Mouse (Mus musculus): ENCODE results near the gene Jtb. TPM values are rescaled to one million over a fixed set of nuclear protein-coding genes. Genes with fewer than 3 reads are reported as not detected.

Jtb gene
- polyA plus RNA-seq, 1 experiment from 2014 or later = 78.4 TPM

DNA sequence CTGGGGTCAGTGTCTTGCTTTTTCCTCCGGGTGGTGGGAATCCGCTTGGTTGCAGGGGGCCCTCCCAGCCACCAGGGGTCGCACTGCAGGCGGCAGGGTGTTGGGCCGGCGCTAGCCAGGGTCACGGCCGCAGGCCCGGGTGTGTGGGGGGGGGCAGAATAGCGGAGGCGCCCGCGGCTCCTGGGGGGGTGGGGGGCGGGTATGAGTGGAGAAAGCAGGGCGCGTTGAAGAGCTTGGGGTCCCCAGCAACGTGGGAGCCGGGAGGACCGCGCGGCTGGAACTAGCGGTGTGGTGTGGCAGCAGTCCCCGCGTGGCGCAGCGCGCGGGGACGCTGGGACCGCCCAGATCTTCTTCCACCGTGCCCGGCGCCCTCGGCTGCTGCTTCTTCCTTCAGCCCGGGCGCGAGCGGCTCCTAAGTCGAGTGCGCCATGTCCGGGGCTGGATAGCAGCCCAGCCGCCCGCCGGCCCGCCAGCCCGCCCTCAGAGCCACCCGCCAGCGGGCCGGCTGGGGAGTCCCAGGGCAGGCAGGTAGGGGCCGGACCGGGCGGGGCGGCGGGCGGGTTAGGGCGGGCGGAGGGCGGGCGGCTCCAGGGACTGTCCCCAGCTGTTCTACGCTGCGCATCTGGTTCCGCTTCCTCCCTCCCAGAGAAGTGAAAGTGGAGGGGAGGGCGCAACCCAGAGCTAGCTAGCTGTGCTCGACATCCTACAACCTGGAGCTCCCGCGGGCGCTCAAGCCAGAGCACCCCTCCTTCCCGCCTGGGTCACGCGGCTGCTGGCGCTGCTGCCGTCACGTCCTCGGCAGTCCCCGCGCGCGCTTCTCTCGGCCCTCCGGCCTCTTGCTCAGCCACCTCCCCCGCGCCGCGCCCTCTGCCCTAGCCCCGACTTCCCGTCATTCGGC is 33.9 kb downstream of the Jtb start, which contains the start of gene Dennd4b:
Dennd4b (plus strand) TSS at position 152 of the 898 bp plus-strand sequence.
- H3K4me3 ChIP-seq = peak within 1 kb of the TSS; percentile 79
- H3K9me3 ChIP-seq (replicated peaks) = no peaks in the 10 kb centered on the region
- under 1% methylated on average over 70 of the region's 87 CpGs for WGBS
- peak within 1 kb of the TSS; percentile 88 for H3K9ac ChIP-seq
- ATAC-seq (replicated peaks; ENCODE audit: insufficient number of reproducible peaks, insufficient read depth, low FRiP score, low read depth) = peak; percentile 90
- H3K36me3 ChIP-seq = peaks cover 34% of the 10 kb centered on the region
- H3K4me2 ChIP-seq = peak within 1 kb of the TSS; percentile 89
- no peaks in the 10 kb centered on the region for H3K27me3 ChIP-seq
- H3K4me1 ChIP-seq (replicated peaks) = peaks cover 20% of the 10 kb centered on the region
- H3K27ac ChIP-seq = peak within 1 kb of the TSS; percentile 100

DNA sequence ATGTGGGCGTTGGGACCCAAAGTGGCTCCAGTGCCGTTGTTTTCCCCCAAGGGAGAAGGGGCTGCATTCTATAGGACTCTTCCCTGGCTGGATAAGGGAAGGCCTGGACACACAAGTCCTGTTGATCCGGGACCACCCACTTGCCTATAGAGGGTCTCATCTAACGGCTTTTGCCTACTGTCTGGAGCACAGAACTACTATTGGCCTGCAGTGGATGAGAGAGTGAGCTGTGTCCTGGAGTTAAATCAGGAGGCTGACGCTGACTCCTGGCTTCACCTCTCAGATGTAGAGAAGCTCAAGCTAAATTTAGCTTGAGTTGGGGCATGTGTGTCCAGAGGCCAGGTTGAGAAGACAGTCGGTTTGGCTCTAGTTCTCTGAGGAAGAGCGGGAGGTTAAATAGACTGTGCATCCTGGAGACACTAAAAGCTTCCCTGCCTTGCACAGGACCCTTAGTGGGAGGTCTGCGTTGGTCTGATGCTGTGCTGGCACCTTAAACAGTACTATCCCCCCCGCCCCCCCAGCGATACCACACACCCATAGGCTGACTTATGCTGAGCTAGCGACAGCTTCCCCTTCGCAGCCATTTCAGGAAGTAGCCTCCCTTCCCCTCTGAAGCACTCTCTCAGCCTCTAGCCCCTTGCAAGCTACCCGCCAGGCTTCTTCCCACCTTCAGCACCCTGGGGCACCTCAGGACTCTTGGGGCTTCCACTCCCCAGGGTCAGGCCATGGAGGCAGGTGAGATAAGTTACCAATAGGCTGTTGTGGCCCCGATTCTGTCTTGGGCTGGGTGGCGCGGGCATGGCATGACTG is 34.7 kb downstream of the Jtb start:
- peak; percentile 48 for ATAC-seq (replicated peaks; ENCODE audit: insufficient number of reproducible peaks, insufficient read depth, low FRiP score, low read depth)
- H3K9me3 ChIP-seq (replicated peaks) = no peaks in the 10 kb centered on the region
- H3K9ac ChIP-seq = peak overlapping the region; percentile 88
- 14% methylated on average over 16 of the region's 16 CpGs for WGBS
- H3K4me1 ChIP-seq (replicated peaks) = peaks cover 20% of the 10 kb centered on the region
- H3K4me3 ChIP-seq = peak overlapping the region; percentile 79
- peaks cover 32% of the 10 kb centered on the region for H3K36me3 ChIP-seq
- H3K4me2 ChIP-seq = peak overlapping the region; percentile 89
- no peaks in the 10 kb centered on the region for H3K27me3 ChIP-seq
- peak overlapping the region; percentile 100 for H3K27ac ChIP-seq

DNA sequence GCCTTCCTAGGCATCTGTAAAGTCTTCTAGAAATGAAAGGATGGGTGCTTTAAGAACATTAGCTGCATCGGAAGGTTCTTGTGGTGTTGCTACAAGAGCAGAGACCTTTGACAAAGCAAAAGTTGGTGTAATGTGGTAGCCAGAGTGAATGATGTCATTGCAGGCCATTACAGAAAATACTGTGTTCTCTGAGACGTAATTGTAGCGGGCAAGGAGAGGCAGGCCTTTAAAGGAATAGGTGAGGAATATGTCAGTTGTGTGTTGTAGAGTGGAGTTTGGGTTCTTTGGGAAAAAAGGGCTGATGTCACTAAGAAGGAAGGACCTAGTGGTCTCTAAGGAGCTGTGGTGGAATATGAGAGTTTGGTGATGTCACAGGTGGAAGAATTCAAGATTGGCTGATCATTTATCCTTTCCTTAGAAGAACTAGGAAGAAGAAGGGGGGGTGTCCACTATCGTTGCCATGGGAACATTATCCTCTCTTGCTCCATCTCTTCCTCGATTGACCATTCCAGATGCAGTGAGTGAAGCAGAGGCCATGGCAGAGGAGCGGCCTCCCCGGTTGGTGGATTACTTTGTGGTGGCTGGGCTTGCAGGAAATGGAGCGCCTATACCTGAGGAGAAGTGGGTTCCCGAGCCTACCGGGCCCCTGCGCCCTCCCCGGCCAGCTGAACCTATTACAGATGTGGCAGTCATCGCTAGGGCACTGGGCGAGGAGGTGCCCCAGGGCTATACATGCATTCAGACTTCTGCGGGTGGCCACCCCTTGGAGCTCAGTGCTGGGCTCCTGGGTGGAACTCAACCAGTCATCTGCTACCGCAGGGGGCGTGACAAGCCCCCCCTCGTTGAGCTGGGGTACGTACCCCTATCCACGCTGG is 35.7 kb downstream of the Jtb start:
- Histone ChIP-seq H3K27me3 (no peaks in the 10 kb centered on the region), H3K9me3 (replicated peaks) (no peaks in the 10 kb centered on the region), H3K9ac (no peak overlapping the region), H3K4me2 (peak overlapping the region; percentile 89), H3K36me3 (peaks cover 32% of the 10 kb centered on the region), H3K4me1 (replicated peaks) (peaks cover 20% of the 10 kb centered on the region), H3K27ac (peak overlapping the region; percentile 100), H3K4me3 (peak overlapping the region; percentile 79)
- ATAC-seq (replicated peaks; ENCODE audit: insufficient number of reproducible peaks, insufficient read depth, low FRiP score, low read depth) = no peak
- WGBS = 92% methylated on average over 20 of the region's 20 CpGs

DNA sequence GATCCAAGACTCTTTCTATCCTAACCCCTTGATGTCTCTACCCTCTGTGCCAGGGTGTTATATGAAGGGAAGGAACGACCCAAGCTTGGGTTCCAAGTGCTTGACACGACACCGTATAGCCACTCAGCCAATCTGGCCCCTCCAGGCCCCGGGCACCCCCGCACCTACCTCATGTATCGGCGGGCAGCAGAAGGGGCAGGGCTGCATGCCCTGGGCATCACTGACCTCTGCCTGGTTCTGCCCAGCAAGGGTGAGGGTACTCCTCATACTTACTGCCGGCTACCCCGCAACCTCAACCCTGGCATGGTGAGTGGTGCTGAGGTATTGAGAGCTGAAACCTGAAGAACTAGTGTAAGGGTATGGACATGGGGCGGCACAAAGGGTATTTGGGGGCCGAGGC is 36.8 kb downstream of the Jtb start:
- ATAC-seq (replicated peaks; ENCODE audit: insufficient number of reproducible peaks, insufficient read depth, low FRiP score, low read depth) = no peak
- Histone ChIP-seq H3K4me2 (no peak overlapping the region), H3K9ac (no peak overlapping the region), H3K27me3 (no peaks in the 10 kb centered on the region), H3K27ac (no peak overlapping the region), H3K36me3 (peaks cover 30% of the 10 kb centered on the region), H3K4me1 (replicated peaks) (peaks cover 20% of the 10 kb centered on the region), H3K4me3 (no peak overlapping the region), H3K9me3 (replicated peaks) (no peaks in the 10 kb centered on the region)
- WGBS = 93% methylated on average over 11 of the region's 11 CpGs

GRCm38 (mm10) chr3:90268971-90269370 is 37.6 kb downstream of the Jtb start:
- ATAC-seq (replicated peaks; ENCODE audit: insufficient number of reproducible peaks, insufficient read depth, low FRiP score, low read depth) = no peak
- 84% methylated on average over 16 of the region's 16 CpGs for WGBS
- Histone ChIP-seq H3K27ac (no peak overlapping the region), H3K4me2 (no peak overlapping the region), H3K4me3 (no peak overlapping the region), H3K4me1 (replicated peaks) (peaks cover 20% of the 10 kb centered on the region), H3K9ac (no peak overlapping the region), H3K27me3 (no peaks in the 10 kb centered on the region), H3K36me3 (peaks cover 30% of the 10 kb centered on the region; the same call in 1 of the 2 replicates), H3K9me3 (replicated peaks) (no peaks in the 10 kb centered on the region)

DNA sequence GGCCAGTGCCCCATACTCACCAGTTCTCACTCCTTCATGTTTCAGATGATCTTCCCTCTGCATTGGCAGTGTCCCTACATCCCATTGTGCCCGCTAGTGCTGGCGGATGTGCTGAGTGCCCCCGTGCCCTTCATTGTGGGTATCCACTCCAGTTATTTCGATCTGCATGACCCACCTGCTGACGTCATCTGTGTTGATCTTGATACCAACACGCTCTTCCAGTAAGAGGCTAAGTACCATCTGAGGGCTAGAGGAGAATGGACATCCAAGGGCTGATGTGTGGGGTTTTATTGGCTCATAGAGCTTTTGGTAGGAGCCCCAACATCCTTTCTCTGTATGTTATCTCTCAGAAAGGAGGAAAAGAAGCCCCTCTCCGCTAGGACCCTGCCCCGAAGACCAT is 39.4 kb downstream of the Jtb start:
- no peak for ATAC-seq (replicated peaks; ENCODE audit: insufficient number of reproducible peaks, insufficient read depth, low FRiP score, low read depth)
- Histone ChIP-seq H3K9ac (no peak overlapping the region), H3K27ac (no peak overlapping the region), H3K36me3 (peaks cover 38% of the 10 kb centered on the region), H3K4me3 (no peak overlapping the region), H3K4me1 (replicated peaks) (peaks cover 18% of the 10 kb centered on the region), H3K4me2 (no peak overlapping the region), H3K9me3 (replicated peaks) (no peaks in the 10 kb centered on the region), H3K27me3 (no peaks in the 10 kb centered on the region)
- 89% methylated on average over 8 of the region's 8 CpGs for WGBS

GRCm38 (mm10) chr3:90272170-90272569 is 40.8 kb downstream of the Jtb start:
- H3K9me3 ChIP-seq (replicated peaks) = no peaks in the 10 kb centered on the region
- no peak overlapping the region for H3K4me3 ChIP-seq
- WGBS = 67% methylated on average over 9 of the region's 9 CpGs
- ATAC-seq (replicated peaks; ENCODE audit: insufficient number of reproducible peaks, insufficient read depth, low FRiP score, low read depth) = no peak
- H3K27me3 ChIP-seq = no peaks in the 10 kb centered on the region
- no peak overlapping the region for H3K9ac ChIP-seq
- H3K4me2 ChIP-seq = no peak overlapping the region
- peaks cover 5% of the 10 kb centered on the region for H3K4me1 ChIP-seq (replicated peaks)
- no peak overlapping the region for H3K27ac ChIP-seq
- H3K36me3 ChIP-seq = peaks cover 49% of the 10 kb centered on the region

- peaks cover 61% of the 10 kb centered on the region for H3K36me3 ChIP-seq
Observed at GRCm38 (mm10) chr3:90273855-90274254, 42.5 kb downstream of the Jtb start.

GRCm38 (mm10) chr3:90275286-90275685 is 43.9 kb downstream of the Jtb start:
- Histone ChIP-seq H3K9ac (no peak overlapping the region), H3K4me1 (replicated peaks) (0 out of 2 replicates have a peak, but pooled peaks cover 3% of the 10 kb centered on the region), H3K27me3 (no peaks in the 10 kb centered on the region), H3K27ac (no peak overlapping the region), H3K4me2 (no peak overlapping the region), H3K36me3 (peaks cover 76% of the 10 kb centered on the region), H3K4me3 (no peak overlapping the region), H3K9me3 (replicated peaks) (no peaks in the 10 kb centered on the region)
- no peak for ATAC-seq (replicated peaks; ENCODE audit: insufficient number of reproducible peaks, insufficient read depth, low FRiP score, low read depth)
- WGBS = 90% methylated on average over 11 of the region's 11 CpGs

More at GRCm38 (mm10) chr3:90273855-90274254, 42.5 kb downstream of the Jtb start:
- no peaks in the 10 kb centered on the region for H3K9me3 ChIP-seq (replicated peaks)
- no peak overlapping the region for H3K4me3 ChIP-seq
- H3K27ac ChIP-seq = no peak overlapping the region
- H3K4me1 ChIP-seq (replicated peaks) = 0 out of 2 replicates have a peak, but pooled peaks cover 3% of the 10 kb centered on the region
- H3K9ac ChIP-seq = no peak overlapping the region
- 92% methylated on average over 22 of the region's 22 CpGs for WGBS
- no peak for ATAC-seq (replicated peaks; ENCODE audit: insufficient number of reproducible peaks, insufficient read depth, low FRiP score, low read depth)
- no peak overlapping the region for H3K4me2 ChIP-seq
- no peaks in the 10 kb centered on the region for H3K27me3 ChIP-seq

DNA sequence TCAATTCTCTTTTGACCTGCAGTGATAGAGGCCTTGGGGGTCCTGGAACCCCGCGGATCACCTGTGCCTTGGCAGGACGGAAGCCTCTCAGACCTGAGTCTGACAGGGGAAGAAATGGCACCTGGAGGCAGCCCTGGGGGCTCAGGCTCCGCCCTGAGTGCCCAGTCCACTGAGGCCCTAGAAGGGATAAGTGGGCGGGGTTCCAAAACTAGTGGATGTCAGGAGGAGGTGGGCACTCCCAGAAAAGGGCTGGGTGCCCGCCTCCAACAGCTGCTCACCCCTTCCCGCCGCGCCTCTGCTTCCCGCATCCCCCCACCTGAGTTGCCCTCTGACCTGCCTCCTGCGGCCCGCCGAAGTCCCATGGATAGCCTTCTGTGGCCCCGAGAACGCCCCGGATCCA is 45.5 kb downstream of the Jtb start:
- Histone ChIP-seq H3K36me3 (peaks cover 72% of the 10 kb centered on the region), H3K4me1 (replicated peaks) (0 out of 2 replicates have a peak, but pooled peaks cover 3% of the 10 kb centered on the region), H3K4me3 (no peak overlapping the region), H3K27ac (no peak overlapping the region), H3K9me3 (replicated peaks) (no peaks in the 10 kb centered on the region), H3K4me2 (no peak overlapping the region), H3K27me3 (no peaks in the 10 kb centered on the region), H3K9ac (no peak overlapping the region)
- 44% methylated on average over 16 of the region's 16 CpGs for WGBS
- ATAC-seq (replicated peaks; ENCODE audit: insufficient number of reproducible peaks, insufficient read depth, low FRiP score, low read depth) = no peak

Measured in heart, embryonic 15.5 days (tissue).